Mouse (Mus musculus) adrenal gland (tissue): ENCODE measurements at regions not wholly inside any gene's neighbourhood (a gene's known extent, or its start where the extent isn't known, plus 50 kb on each side); places are given as distances from the start of the nearest gene placed in this dataset.

Experiments
- intact Hi-C: fragments of 180-260 bp; cut with DNase I; formaldehyde crosslinking; loops from one replicate; pipeline ENCODE4 v1.15.1; 2025

- intact Hi-C loops: no loop called here
These were observed 590.7 kb upstream of the Acvr2a start for GRCm38 (mm10) chr2:48223084-48223799.

- intact Hi-C loops: no loop called here
These were observed 563.7 kb upstream of the Acvr2a start for GRCm38 (mm10) chr2:48250174-48250573.

GRCm38 (mm10) chr2:48260299-48260698 is 553.6 kb upstream of the Acvr2a start:
- intact Hi-C loops: no loop called here
